Mouse (Mus musculus): Measurements from ENCODE around the gene Mrm2. TPM values are rescaled to one million over a fixed set of nuclear protein-coding genes. Genes with fewer than 3 reads are reported as not detected.

The Mrm2 gene
- 18.0 and 21.7 TPM in 2 replicates for polyA plus RNA-seq (2015; fragmentation: Nextera tagmentation; extraction: Ambion mirVana)

DNA sequence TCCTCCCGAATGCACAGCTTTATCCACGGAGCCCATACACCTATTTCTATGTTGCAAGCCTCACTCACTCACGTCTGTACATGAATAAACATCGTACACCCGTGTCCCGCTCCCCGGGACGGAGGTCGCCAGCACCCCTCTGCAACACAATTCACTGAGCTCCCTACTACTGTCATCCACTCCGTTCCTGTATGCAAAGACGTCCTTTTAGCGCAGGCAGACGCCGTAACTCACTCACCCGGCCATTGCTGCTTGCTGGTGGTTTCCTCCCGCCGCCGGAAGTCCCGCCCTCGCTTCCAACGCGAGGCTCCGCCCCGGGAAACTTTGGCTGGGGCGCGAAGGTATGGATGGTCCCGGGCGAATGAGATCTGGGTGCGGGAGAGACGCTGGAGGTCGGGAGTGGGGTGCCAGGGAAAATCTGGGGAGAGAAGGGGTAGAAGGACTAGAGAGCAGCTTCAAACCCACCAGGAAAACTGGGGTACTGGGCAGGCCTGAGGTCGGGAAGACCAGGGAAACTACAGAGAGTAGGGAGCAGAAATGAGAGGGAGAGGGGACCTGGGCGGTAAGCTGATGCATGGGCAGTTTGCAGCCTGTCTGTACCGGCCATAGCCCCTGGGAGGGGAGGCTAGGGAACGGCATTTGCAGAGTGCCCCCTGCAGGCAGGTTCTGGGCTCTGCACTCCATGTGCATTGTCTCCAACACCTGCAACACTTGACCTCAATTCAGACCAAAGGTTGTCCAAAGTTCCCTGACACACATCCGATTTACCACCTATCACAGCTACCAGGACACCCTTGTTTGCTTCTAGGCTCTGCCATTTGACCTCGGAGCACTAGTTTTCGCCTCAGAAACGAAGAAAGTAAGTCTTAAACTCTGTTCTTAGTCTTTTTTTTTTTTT lies at the start of gene Mrm2:
Mrm2 (minus strand) TSS at position 284 of the 898 bp plus-strand sequence.
- under 1% methylated on average over 39 of the region's 39 CpGs for WGBS

DNA sequence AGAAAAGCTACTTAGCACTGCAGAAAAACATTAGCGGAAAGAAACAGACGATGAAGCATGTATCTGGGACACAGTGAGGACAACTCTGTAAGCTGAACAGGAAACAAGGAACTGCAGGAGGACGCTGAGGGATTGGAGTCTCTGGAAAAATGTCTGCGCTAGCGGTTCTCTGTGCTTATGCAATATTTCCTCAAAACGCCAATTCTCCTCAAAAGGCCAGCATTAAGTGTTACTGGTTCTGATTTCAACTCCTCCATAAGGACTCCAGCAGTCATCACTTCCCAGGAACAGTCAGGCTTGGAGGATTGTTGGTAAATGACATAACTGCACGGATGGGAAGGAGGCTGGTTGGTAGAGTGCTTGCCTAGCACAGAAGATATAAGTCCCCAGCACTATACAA lies 49.5 kb upstream of the Mrm2 start:
- no peak for ATAC-seq (ENCODE audit: borderline replicate concordance, extremely low read depth, low FRiP score, low TSS enrichment)
- Histone ChIP-seq H3K4me2 (no peak overlapping the region), H3K27ac (no peak overlapping the region), H3K9ac (no peak overlapping the region), H3K27me3 (no peaks in the 10 kb centered on the region), H3K4me1 (peaks cover 7% of the 10 kb centered on the region; the same call in 1 of the 2 replicates), H3K9me3 (no peaks in the 10 kb centered on the region), H3K36me3 (no peaks in the 10 kb centered on the region), H3K4me3 (no peak overlapping the region)
- WGBS: 80% methylated on average over 7 of the region's 7 CpGs

More for the DNA sequence above, at the start of gene Mrm2:
- H3K27ac ChIP-seq: peak within 1 kb of the TSS; percentile 92
- H3K9ac ChIP-seq: peak within 1 kb of the TSS; percentile 87
- H3K36me3 ChIP-seq: peaks cover 23% of the 10 kb centered on the region
- H3K9me3 ChIP-seq: no peaks in the 10 kb centered on the region
- peak within 1 kb of the TSS; percentile 90 for H3K4me2 ChIP-seq
- peak within 1 kb of the TSS; percentile 76 for H3K4me3 ChIP-seq
- H3K27me3 ChIP-seq: no peaks in the 10 kb centered on the region
- peak; percentile 81 for ATAC-seq (ENCODE audit: borderline replicate concordance, extremely low read depth, low FRiP score, low TSS enrichment)
- H3K4me1 ChIP-seq: peaks cover 22% of the 10 kb centered on the region

DNA sequence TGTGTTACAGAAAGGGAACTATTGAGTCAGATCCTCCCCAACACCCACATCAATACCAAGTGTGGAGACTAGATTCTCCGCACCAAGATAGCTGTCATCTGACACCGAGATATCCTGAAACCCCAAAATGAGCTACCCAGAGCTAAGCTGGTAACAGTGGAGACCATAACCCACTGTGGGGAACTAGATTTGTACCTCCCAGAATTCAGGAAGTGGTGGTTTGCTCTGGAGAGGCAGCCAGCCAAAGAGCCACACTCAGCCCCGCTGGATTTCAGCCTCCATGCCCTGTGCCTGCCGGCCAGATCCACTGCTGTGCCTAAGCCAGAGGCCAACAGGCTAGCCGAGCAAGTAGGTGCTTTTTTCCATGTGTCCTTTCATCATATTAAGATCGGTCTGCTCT lies 47.6 kb upstream of the Mrm2 start:
- no peak overlapping the region for H3K27ac ChIP-seq
- no peak overlapping the region for H3K4me3 ChIP-seq
- ATAC-seq (ENCODE audit: borderline replicate concordance, extremely low read depth, low FRiP score, low TSS enrichment): no peak
- H3K36me3 ChIP-seq: no peaks in the 10 kb centered on the region
- no peak overlapping the region for H3K9ac ChIP-seq
- no peaks in the 10 kb centered on the region for H3K9me3 ChIP-seq
- no peak overlapping the region for H3K4me2 ChIP-seq
- WGBS: 72% methylated on average over 6 of the region's 6 CpGs
- H3K4me1 ChIP-seq: peaks cover 7% of the 10 kb centered on the region; the same call in 1 of the 2 replicates
- no peaks in the 10 kb centered on the region for H3K27me3 ChIP-seq

DNA sequence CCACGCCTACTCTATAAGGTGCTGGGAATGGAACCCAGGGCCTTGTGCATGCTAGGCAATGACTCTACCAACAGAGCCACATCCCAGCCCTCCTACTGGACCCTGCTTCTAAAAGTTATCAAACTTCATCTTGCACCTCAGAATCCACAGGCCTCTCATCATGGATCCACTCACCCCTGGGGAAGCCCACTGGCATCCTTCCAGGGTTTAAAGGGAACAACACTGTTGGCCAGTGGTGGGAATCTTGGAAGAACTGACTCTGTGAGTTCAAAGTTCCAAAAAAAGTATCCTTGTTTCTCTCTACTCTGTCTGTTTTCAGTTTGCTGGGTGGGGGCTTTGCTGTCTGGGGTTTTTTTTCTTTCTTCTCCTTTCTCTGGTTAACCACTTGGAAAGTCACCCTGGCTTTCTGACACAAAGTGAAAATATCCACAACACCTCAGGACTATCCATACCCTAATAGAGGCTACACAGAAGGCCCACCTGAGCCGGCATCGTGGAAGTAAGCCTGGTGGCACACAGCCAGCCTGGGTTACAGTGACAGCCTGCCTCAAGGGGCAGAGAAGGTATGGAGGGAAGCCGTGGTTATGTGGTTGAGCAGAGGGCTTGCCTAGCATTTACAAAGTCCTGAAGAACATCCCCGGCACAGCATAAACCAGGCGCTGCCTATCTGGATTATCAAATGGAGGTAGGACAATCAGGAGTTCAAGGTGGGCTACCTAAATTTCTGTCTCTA lies 46.6 kb upstream of the Mrm2 start:
- Histone ChIP-seq H3K4me3 (no peak overlapping the region), H3K4me1 (no peaks in the 10 kb centered on the region), H3K27me3 (no peaks in the 10 kb centered on the region), H3K36me3 (no peaks in the 10 kb centered on the region), H3K9ac (no peak overlapping the region), H3K9me3 (no peaks in the 10 kb centered on the region), H3K27ac (no peak overlapping the region), H3K4me2 (no peak overlapping the region)
- 85% methylated on average over 6 of the region's 6 CpGs for WGBS
- ATAC-seq (ENCODE audit: borderline replicate concordance, extremely low read depth, low FRiP score, low TSS enrichment): no peak

DNA sequence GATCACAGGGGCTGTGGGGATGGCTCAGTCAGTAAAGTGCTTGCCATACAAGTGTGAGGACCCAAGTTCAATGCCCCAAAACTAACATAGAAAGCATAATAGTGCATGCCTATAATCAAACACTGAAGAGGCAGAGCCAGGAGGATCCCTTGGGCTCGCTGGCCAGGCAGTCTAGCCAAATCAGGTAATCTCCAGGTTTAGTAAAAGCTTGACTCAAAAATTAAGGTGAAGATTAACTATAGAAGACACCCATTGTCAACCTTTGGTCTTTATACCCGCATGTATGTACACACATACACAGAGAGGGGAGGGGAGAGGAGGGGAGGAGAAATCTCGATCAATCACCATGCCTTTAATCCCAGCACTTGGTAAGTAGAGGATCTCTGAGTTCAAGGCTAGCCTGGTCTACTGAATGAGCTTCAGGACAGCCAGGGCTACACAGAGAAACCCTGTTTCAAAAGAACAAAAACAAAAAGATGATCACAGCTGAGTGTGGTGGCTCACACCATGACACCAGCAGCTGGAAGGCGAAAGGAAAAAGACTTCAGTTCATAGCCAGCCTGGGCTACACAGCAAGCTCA lies 43.6 kb upstream of the Mrm2 start:
- H3K9me3 ChIP-seq: no peaks in the 10 kb centered on the region
- no peaks in the 10 kb centered on the region for H3K36me3 ChIP-seq
- no peak overlapping the region for H3K9ac ChIP-seq
- WGBS: 88% methylated on average over 4 of the region's 4 CpGs
- ATAC-seq (ENCODE audit: borderline replicate concordance, extremely low read depth, low FRiP score, low TSS enrichment): no peak
- H3K4me2 ChIP-seq: no peak overlapping the region
- no peaks in the 10 kb centered on the region for H3K27me3 ChIP-seq
- no peak overlapping the region for H3K4me3 ChIP-seq
- peaks cover 7% of the 10 kb centered on the region for H3K4me1 ChIP-seq
- no peak overlapping the region for H3K27ac ChIP-seq

DNA sequence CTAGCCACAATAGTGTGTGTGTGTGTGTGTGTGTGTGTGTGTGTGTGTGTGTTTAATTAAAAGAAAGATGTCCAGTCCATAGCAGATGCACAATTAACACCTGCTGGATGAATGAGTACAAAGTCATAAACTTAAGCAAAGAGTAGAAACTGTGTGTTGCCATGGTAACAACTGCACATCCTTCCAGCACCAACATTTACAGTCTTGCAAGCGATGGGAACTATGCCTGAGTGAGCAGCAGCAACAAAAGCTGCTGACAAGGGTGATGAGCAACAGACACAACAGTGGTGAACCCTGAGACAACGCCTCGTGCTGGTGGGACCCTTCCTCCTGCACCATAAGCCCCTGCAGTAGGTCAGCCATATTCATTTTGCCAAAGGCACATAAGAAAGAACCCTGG lies 42.5 kb upstream of the Mrm2 start:
- no peaks in the 10 kb centered on the region for H3K27me3 ChIP-seq
- H3K9ac ChIP-seq: no peak overlapping the region
- no peaks in the 10 kb centered on the region for H3K9me3 ChIP-seq
- H3K4me1 ChIP-seq: peaks cover 9% of the 10 kb centered on the region
- no peak overlapping the region for H3K4me3 ChIP-seq
- no peaks in the 10 kb centered on the region for H3K36me3 ChIP-seq
- 77% methylated on average over 3 of the region's 3 CpGs for WGBS
- no peak overlapping the region for H3K27ac ChIP-seq
- no peak for ATAC-seq (ENCODE audit: borderline replicate concordance, extremely low read depth, low FRiP score, low TSS enrichment)
- no peak overlapping the region for H3K4me2 ChIP-seq

DNA sequence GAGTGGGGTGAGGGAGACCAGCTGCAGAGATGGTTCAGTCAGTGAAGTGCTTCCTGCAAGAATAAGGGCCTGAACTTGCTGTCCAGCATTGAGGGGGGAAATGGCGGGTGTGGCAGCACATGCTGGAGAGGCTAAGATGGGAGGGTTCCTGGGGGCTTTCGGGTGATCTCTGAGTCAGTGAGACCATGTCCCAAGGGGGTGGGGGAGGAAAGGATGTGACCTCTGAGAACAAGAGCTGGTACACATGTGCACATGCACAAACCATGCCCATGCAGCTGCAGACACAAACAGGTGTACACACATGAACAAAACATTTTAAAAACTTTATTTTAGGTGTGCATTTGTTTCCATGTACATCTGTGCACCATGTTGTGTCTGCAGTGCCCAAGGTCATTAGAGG lies 42.0 kb upstream of the Mrm2 start:
- Histone ChIP-seq H3K9me3 (no peaks in the 10 kb centered on the region), H3K27me3 (no peaks in the 10 kb centered on the region), H3K36me3 (no peaks in the 10 kb centered on the region), H3K4me1 (peaks cover 9% of the 10 kb centered on the region), H3K27ac (no peak overlapping the region), H3K4me2 (no peak overlapping the region), H3K4me3 (no peak overlapping the region), H3K9ac (no peak overlapping the region)
- 86% methylated on average over 2 of the region's 2 CpGs for WGBS
- no peak for ATAC-seq (ENCODE audit: borderline replicate concordance, extremely low read depth, low FRiP score, low TSS enrichment)

DNA sequence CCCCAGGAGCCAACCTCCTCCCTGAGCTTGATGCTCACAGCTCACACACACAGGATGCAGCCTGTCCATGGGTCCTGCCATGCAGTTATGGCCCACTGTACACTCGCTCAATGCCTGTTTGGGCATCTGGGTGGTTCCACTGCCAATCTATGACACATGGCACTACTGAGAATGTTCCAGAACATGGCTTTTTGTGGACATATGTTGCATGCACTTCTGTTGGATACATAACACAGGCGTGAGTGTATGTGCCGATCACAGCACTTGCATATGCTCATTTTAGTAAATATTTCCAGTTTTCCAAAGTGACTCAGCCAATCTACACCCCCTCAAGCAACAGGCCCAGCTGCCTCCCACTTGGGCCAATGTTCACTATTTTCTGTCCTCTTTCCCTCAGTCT lies 40.0 kb upstream of the Mrm2 start:
- H3K9ac ChIP-seq: no peak overlapping the region
- no peak overlapping the region for H3K4me2 ChIP-seq
- H3K4me3 ChIP-seq: no peak overlapping the region
- WGBS: 97% methylated on average over 3 of the region's 3 CpGs
- H3K27ac ChIP-seq: no peak overlapping the region
- peaks cover 9% of the 10 kb centered on the region for H3K4me1 ChIP-seq
- no peak for ATAC-seq (ENCODE audit: borderline replicate concordance, extremely low read depth, low FRiP score, low TSS enrichment)
- H3K27me3 ChIP-seq: no peaks in the 10 kb centered on the region
- no peaks in the 10 kb centered on the region for H3K36me3 ChIP-seq
- H3K9me3 ChIP-seq: no peaks in the 10 kb centered on the region

DNA sequence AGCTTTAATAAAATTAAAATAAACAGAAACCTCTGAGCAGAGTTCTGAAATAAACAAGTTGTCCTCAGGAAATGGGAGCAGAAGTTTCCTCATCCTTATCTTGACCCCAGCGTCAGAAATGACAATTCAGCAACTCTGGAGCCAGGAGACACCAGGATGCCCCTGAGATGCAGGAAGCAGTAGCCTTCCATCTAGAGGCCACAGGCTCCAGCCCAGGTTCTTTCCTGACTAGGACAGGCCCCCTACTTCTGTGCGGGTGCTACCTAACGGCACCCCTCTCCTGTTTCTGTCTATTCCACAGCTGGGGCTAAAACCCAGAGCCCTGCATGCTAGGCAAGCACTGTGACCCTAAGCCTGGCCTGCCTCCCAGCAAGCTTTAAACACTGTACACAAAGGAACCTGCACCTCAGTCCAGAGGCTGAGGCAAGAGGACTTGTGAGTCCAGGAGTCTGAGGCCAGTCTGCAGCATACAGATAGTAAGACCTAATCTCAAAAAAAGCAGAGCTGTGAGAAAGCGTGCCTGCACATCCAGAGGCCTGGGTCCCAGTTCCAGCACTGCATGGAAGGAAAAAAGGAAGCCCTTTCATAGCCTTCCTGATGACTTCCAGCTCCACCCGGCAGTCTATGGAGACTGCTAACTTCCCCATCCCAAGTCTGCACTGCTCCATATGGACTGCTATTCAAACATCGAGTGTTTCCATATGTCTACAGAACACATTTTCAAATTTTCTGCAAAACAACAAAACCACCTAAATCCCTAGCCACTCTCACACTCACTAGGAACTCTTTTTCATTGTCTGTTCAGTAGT lies 39.0 kb upstream of the Mrm2 start:
- Histone ChIP-seq H3K4me2 (no peak overlapping the region), H3K4me1 (peaks cover 9% of the 10 kb centered on the region), H3K27me3 (no peaks in the 10 kb centered on the region), H3K27ac (peak overlapping the region; percentile 16; the same call in 1 of the 2 replicates), H3K4me3 (no peak overlapping the region), H3K9me3 (no peaks in the 10 kb centered on the region), H3K9ac (no peak overlapping the region), H3K36me3 (no peaks in the 10 kb centered on the region)
- ATAC-seq (ENCODE audit: borderline replicate concordance, extremely low read depth, low FRiP score, low TSS enrichment): no peak
- 50% methylated on average over 6 of the region's 6 CpGs for WGBS

DNA sequence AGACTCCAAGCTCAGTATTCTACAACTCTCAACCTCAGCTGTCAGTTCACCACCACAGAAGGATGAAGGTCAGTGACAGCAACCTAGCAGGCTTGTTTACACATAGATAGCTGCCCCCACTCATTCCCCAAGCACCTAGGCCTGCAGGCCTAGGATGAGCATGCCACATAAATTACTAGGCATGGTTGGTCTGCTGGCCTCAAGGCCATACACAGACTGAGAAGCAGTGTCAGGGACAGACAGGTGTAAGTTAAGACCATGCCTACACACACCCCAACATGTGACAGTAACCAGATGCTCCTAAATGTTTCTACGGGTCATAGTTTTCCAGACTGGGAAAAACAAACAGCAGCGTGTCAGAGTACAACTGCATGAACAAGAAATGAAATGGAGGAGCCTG lies 37.8 kb upstream of the Mrm2 start:
- Histone ChIP-seq H3K36me3 (no peaks in the 10 kb centered on the region), H3K4me3 (no peak overlapping the region), H3K4me2 (no peak overlapping the region), H3K9ac (no peak overlapping the region), H3K9me3 (no peaks in the 10 kb centered on the region), H3K27me3 (no peaks in the 10 kb centered on the region), H3K27ac (no peak overlapping the region), H3K4me1 (peaks cover 9% of the 10 kb centered on the region)
- 71% methylated on average over 2 of the region's 2 CpGs for WGBS
- no peak for ATAC-seq (ENCODE audit: borderline replicate concordance, extremely low read depth, low FRiP score, low TSS enrichment)

DNA sequence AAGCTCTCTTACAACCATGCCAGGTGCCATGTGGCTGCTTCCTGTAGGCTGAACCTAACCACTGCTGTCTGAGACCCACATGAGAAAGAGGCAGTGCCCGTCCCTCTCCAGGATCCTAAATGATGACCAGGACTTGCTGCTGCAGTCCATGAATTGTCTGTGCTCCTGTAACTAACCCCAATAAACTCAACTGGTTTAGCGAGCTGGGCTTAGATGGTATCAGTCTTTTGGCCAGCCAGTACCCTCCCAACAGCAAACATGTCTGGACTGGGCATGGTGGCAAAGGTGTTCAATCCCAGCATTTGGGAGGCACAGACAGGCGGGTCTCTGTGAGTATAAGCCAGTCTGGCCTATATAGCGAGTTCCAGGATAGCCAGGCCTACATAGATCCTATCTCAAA lies 37.2 kb upstream of the Mrm2 start:
- Histone ChIP-seq H3K4me1 (peaks cover 9% of the 10 kb centered on the region), H3K36me3 (no peaks in the 10 kb centered on the region), H3K27me3 (no peaks in the 10 kb centered on the region), H3K4me2 (no peak overlapping the region), H3K9me3 (no peaks in the 10 kb centered on the region), H3K9ac (no peak overlapping the region), H3K27ac (no peak overlapping the region), H3K4me3 (no peak overlapping the region)
- ATAC-seq (ENCODE audit: borderline replicate concordance, extremely low read depth, low FRiP score, low TSS enrichment): no peak
- WGBS: 88% methylated on average over 4 of the region's 4 CpGs
